Mouse (Mus musculus): ENCODE measurements around the gene Cd300lb. TPM values are rescaled to one million over a fixed set of nuclear protein-coding genes. Genes with fewer than 3 reads are reported as not detected.

Cd300lb gene
- polyA plus RNA-seq, 1 experiment: 0.08 TPM

DNA sequence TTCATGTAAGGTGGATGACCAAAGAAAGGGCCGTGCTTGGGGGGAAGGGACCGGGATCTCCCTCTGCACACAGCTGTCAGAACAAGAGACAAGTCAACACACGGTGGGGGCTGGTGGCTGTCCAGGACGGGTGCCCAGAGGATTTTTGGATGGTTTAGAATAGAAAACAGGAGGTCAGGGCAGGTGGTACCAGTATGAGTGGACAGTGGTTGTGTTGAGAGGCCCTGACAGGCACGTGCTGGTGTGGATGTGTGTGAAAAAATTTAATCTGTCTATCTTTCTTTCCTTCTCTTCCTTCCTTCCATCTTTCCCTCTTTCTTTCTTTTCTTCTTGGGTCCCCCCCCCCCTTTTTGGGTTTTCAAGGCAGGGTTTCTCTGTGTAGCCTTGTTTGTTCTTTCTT, 43.6 kb downstream of the Cd300lb start:
- TF ChIP-seq POLR2A (IDR thresholded peaks at IDR 0.05; ENCODE audit: extremely low read depth, insufficient read depth, low read length) (no peak), CTCF (IDR thresholded peaks at IDR 0.05; ENCODE audit: extremely low read depth, insufficient read depth, low read length) (no peak)
- Histone ChIP-seq H3K4me1 (ENCODE audit: control insufficient read depth, insufficient read depth, low read length) (no peaks in the 10 kb centered on the region), H3K4me3 (ENCODE audit: insufficient read depth, low read length) (no peak overlapping the region), H3K27ac (ENCODE audit: insufficient read depth, low read length) (no peak overlapping the region)

DNA sequence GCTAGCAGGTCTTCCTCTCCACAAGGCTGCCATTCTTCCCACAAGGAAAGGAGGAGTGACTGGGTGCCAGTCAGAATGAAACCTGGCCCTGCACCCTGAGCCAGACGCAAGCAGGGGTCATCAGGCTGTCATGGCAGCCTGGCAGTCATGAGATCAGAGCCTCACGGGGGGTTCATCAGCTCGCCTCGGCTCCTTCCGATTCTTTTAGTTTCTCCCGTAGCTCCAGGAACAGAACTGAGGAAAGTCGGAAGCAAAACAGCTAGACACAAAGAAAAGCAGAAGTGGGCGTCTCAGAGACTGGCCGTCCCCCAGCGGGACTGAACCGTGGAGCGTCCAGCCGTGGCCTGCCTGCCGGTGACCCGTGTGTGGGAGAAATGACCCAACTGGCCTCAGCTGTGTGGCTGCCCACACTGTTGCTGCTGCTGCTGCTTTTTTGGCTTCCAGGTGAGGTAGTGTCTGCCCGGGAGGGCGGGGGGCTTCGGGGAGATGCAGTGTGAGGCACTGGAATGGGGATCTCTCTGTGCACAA, 44.1 kb downstream of the Cd300lb start, which contains the start of gene Cd300a:
Gene Cd300a (plus strand): TSS at position 51 of the 528 bp plus-strand sequence.
- TF ChIP-seq POLR2A (IDR thresholded peaks at IDR 0.05; ENCODE audit: extremely low read depth, insufficient read depth, low read length) (no peak), CTCF (IDR thresholded peaks at IDR 0.05; ENCODE audit: extremely low read depth, insufficient read depth, low read length) (no peak)
- Histone ChIP-seq H3K27ac (ENCODE audit: insufficient read depth, low read length) (no peak within 1 kb of the TSS), H3K4me1 (ENCODE audit: control insufficient read depth, insufficient read depth, low read length) (no peaks in the 10 kb centered on the region), H3K4me3 (ENCODE audit: insufficient read depth, low read length) (no peak within 1 kb of the TSS)

DNA sequence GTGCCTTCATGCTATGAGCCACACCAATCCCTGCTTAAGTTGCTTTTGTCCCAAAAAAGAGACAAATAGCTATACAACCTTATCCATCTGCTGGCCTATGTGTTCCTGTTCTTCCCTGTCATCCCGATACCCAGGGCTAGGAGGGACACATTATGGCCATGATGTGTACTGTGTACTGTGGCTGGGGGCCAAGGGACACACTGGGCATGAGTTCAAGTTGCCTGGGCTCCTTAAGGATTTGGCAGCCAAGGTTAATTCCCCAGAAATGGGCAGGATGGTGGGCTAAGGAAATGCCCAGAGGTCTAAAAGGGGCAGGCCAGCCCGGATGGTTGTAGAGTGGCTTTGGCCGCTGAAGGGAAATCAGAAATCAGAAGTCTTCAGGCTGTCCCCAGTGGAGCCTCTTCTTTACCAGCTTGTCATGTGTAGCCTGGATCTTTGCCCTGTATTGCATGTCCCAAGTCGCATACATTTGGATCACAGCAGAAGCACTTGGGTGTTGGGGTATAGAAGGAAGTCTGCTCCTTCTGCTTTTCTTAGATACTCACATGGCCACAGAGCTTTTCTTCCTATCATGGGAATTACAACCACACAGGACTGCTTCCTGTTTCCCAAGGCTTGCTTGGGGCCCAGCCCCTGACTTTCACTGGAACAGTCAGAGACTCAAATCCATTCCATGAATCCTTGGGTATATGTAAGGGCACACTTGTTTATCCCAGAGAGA, 49.6 kb downstream of the Cd300lb start:
- no peak overlapping the region for H3K4me3 ChIP-seq (ENCODE audit: insufficient read depth, low read length)
- no peaks in the 10 kb centered on the region for H3K4me1 ChIP-seq (ENCODE audit: control insufficient read depth, insufficient read depth, low read length)
- TF ChIP-seq POLR2A (IDR thresholded peaks at IDR 0.05; ENCODE audit: extremely low read depth, insufficient read depth, low read length): no peak
- no peak overlapping the region for H3K27ac ChIP-seq (ENCODE audit: insufficient read depth, low read length)

DNA sequence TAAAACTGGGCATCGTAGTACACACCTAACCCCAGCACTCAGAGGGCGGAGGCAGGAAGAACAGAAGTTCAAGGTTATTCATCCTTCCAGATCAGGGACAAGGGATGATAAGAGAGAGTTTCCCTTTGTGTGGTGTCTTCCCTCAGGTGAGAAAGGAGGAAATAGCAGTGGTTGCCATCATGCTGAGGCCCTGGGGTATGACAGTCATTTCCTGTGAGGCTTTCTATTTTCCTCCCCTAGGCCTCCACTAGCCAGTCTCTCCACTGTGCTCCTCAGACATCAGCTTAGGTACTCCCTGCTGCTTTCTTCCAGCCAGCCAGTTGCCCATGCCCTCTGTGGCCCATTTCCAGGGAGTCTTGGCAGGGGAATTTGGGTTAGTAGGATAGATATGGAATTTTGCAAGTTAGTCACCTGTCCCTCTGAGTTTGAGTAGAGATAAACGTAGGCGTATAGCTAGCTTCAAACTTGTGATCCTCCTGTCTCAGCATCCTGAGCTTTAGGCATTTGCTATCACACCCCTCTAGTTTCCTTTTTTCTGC, 50.9 kb downstream of the Cd300lb start:
- Histone ChIP-seq H3K4me1 (ENCODE audit: control insufficient read depth, insufficient read depth, low read length) (no peaks in the 10 kb centered on the region), H3K4me3 (ENCODE audit: insufficient read depth, low read length) (no peak overlapping the region), H3K27ac (ENCODE audit: insufficient read depth, low read length) (no peak overlapping the region)
- no peak for TF ChIP-seq CTCF (IDR thresholded peaks at IDR 0.05; ENCODE audit: extremely low read depth, insufficient read depth, low read length)
- TF ChIP-seq POLR2A (IDR thresholded peaks at IDR 0.05; ENCODE audit: extremely low read depth, insufficient read depth, low read length): no peak

DNA sequence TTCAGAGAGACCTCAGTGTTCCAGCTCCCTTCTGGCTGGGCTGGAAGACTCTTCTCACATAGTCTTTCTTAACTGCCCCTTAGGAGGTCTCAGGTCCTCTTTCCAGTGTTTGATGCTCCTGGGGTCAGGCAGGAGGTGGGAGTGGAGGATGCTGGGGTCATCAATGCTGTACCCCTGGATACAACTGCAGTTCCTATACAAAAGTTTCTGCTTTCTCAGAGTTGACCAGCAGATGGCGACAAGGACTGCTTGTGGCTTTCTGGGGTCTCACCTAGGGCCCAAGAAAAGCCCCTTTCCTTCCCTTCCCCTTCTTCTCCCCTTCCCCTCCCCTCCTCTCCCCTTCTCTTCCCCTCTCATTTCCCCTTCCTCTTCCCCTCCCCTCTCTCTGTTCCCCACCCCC, 53.6 kb downstream of the Cd300lb start:
- Histone ChIP-seq H3K27ac (ENCODE audit: insufficient read depth, low read length) (no peak overlapping the region), H3K4me1 (ENCODE audit: control insufficient read depth, insufficient read depth, low read length) (no peaks in the 10 kb centered on the region), H3K4me3 (ENCODE audit: insufficient read depth, low read length) (no peak overlapping the region)
- TF ChIP-seq CTCF (IDR thresholded peaks at IDR 0.05; ENCODE audit: extremely low read depth, insufficient read depth, low read length): peak; percentile 65
- no peak for TF ChIP-seq POLR2A (IDR thresholded peaks at IDR 0.05; ENCODE audit: extremely low read depth, insufficient read depth, low read length)

DNA sequence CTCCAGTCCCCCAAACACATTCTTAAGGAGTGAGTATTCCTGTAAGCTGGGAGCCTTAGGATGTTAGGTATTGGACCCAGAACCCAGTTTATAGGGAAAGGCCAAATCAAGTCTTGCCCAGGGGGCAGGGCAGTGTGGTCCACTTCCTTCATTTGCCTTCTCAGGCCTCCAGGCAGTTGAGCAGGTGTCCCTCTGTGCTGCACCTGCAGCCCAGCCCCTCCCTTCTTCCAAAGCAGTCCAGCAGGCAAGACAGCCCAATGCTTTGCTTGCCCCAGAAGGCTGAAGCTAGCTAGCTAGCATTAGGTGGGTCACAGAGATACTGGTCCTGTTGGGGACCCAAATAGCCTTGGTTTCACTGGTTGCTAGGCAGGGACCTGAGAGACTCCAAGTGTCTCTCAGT, 54.0 kb downstream of the Cd300lb start:
- Histone ChIP-seq H3K27ac (ENCODE audit: insufficient read depth, low read length) (no peak overlapping the region), H3K4me3 (ENCODE audit: insufficient read depth, low read length) (no peak overlapping the region), H3K4me1 (ENCODE audit: control insufficient read depth, insufficient read depth, low read length) (no peaks in the 10 kb centered on the region)
- TF ChIP-seq CTCF (IDR thresholded peaks at IDR 0.05; ENCODE audit: extremely low read depth, insufficient read depth, low read length) (no peak), POLR2A (IDR thresholded peaks at IDR 0.05; ENCODE audit: extremely low read depth, insufficient read depth, low read length) (no peak)

DNA sequence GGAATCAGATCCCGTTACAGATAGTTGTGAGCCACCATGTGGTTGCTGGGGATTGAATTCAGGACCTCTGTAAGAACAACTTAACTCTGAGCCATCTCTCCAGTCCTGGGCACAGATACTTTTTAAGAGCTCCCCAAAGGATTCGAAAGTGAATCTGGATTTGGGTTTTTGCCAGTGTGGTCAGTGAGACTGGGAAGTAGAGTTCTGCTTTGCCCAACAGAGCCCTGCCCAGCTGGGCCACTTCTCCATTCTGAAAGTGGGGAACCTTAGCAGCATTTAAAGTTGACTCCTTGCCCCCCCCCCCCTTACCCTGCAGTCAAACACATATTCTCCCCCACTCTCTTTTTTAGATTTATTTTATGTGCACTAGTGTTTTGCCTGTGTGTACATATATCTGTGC, 54.5 kb downstream of the Cd300lb start:
- TF ChIP-seq POLR2A (IDR thresholded peaks at IDR 0.05; ENCODE audit: extremely low read depth, insufficient read depth, low read length): no peak
- no peak for TF ChIP-seq CTCF (IDR thresholded peaks at IDR 0.05; ENCODE audit: extremely low read depth, insufficient read depth, low read length)
- no peak overlapping the region for H3K27ac ChIP-seq (ENCODE audit: insufficient read depth, low read length)
- H3K4me1 ChIP-seq (ENCODE audit: control insufficient read depth, insufficient read depth, low read length): no peaks in the 10 kb centered on the region
- H3K4me3 ChIP-seq (ENCODE audit: insufficient read depth, low read length): no peak overlapping the region

DNA sequence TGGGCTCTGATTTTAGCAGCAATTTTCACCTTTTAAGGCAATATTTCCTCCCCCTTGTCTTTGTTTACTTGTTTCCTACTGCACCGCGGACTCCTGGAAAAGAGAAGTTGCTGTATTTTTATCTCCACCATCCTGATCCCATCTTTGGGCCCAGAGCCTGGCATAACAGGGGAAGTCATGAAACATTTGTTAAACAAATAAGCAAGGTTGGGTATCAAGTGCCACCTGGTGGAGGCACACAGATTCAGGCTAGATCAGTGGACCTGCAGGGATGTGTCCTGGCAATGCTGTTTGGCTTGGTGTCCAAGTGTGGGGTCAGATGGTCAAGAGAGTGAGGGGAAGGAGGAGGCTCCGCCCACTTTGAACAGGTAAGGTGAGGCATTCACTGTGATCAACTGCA, 57.0 kb downstream of the Cd300lb start:
- TF ChIP-seq CTCF (IDR thresholded peaks at IDR 0.05; ENCODE audit: extremely low read depth, insufficient read depth, low read length) (peak; percentile 72), POLR2A (IDR thresholded peaks at IDR 0.05; ENCODE audit: extremely low read depth, insufficient read depth, low read length) (no peak)
- Histone ChIP-seq H3K27ac (ENCODE audit: insufficient read depth, low read length) (no peak overlapping the region), H3K4me3 (ENCODE audit: insufficient read depth, low read length) (no peak overlapping the region), H3K4me1 (ENCODE audit: control insufficient read depth, insufficient read depth, low read length) (no peaks in the 10 kb centered on the region)

DNA sequence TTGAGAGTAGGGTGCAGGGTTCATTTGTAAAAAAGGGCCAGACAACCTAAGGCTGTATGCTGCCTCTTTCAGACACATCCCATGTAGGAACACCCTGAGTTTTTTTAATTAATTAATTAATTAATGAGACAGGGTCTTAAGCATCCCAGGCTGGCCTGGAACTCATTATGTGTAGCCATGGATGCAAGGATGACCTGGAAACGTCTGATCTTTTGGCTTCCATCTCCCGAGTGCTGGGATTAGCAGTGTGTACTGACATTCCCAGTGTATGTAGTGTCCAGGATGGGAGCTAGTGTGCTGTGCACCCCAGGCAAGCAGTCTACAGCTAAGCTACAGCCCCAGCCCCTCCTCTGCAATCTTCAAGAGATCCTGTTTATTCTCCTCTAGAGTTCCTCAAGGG, 57.6 kb downstream of the Cd300lb start:
- TF ChIP-seq POLR2A (IDR thresholded peaks at IDR 0.05; ENCODE audit: extremely low read depth, insufficient read depth, low read length) (no peak), CTCF (IDR thresholded peaks at IDR 0.05; ENCODE audit: extremely low read depth, insufficient read depth, low read length) (no peak)
- Histone ChIP-seq H3K4me3 (ENCODE audit: insufficient read depth, low read length) (no peak overlapping the region), H3K27ac (ENCODE audit: insufficient read depth, low read length) (no peak overlapping the region), H3K4me1 (ENCODE audit: control insufficient read depth, insufficient read depth, low read length) (no peaks in the 10 kb centered on the region)

DNA sequence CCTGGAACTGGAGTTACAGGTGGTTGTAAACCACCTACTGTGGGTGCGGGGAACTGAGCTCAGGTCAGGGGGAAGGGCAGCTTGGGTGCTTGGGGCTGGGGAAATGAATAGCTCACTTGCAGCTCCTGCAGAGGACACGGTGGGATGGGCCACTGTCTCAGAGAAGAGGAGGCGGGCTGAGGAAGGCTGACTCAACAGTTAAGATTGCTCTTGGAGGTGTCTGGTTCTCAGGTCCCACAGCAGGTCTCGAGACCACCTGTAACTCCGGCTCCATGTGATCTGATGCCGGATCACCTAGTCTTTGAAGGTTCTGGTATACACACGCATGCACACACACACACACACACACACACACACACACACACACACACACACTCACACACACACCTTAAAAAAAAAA, 58.0 kb downstream of the Cd300lb start:
- H3K27ac ChIP-seq (ENCODE audit: insufficient read depth, low read length): no peak overlapping the region
- TF ChIP-seq CTCF (IDR thresholded peaks at IDR 0.05; ENCODE audit: extremely low read depth, insufficient read depth, low read length): no peak
- TF ChIP-seq POLR2A (IDR thresholded peaks at IDR 0.05; ENCODE audit: extremely low read depth, insufficient read depth, low read length): no peak
- H3K4me3 ChIP-seq (ENCODE audit: insufficient read depth, low read length): no peak overlapping the region
- H3K4me1 ChIP-seq (ENCODE audit: control insufficient read depth, insufficient read depth, low read length): no peaks in the 10 kb centered on the region

All from cortical plate, adult 2 months (tissue).